Mouse (Mus musculus) hindbrain, embryonic 16.5 days (tissue): ENCODE data around the gene Mme. TPM values are rescaled to one million over a fixed set of nuclear protein-coding genes. Genes with fewer than 3 reads are reported as not detected.

ENCODE experiments used
- ATAC-seq: fragments of 200-750 bp; cut with Nextera tagmentation; 2 replicates; pipeline ENCODE4 v1.8.0; 2017; ENCODE audit warnings: moderate TSS enrichment, moderate library complexity
- H3K27ac ChIP-seq: fragments of 300-500 bp; sonication (generic); 2 replicates; pipeline ENCODE4 v1.5.1; 2014; ENCODE audit warnings: low read depth, mild to moderate bottlenecking, control low read depth, low read length, moderate library complexity
- H3K27me3 ChIP-seq: fragments of 300-500 bp; sonication (generic); replicated peaks from 2 replicates; pipeline ENCODE4 v1.6.1; 2014; ENCODE audit warnings: low read length; ENCODE audit not compliant: control insufficient read depth, insufficient read depth
- H3K36me3 ChIP-seq: fragments of 300-500 bp; sonication (generic); 2 replicates; pipeline ENCODE4 v1.6.1; 2014; ENCODE audit warnings: mild to moderate bottlenecking, low read length, moderate library complexity, mixed read lengths; ENCODE audit not compliant: control insufficient read depth, insufficient read depth
- H3K4me1 ChIP-seq: fragments of 300-500 bp; sonication (generic); 2 replicates; pipeline ENCODE4 v1.6.1; 2014; ENCODE audit warnings: low read depth, low read length; ENCODE audit not compliant: control insufficient read depth, insufficient read depth
- H3K4me2 ChIP-seq: fragments of 300-500 bp; sonication (generic); 2 replicates; pipeline ENCODE4 v1.6.1; 2014; ENCODE audit warnings: mild to moderate bottlenecking, low read length, control low read depth, moderate library complexity
- H3K4me3 ChIP-seq: fragments of 300-500 bp; sonication (generic); 2 replicates; pipeline ENCODE4 v1.5.1; 2014; ENCODE audit warnings: mild to moderate bottlenecking, low read length, control low read depth, moderate library complexity
- H3K9ac ChIP-seq: fragments of 300-500 bp; sonication (generic); 2 replicates; pipeline ENCODE4 v1.6.1; 2014; ENCODE audit warnings: low read depth, mild to moderate bottlenecking, control low read depth, low read length, moderate library complexity
- H3K9me3 ChIP-seq: fragments of 300-500 bp; sonication (generic); 2 replicates; pipeline ENCODE4 v1.6.1; 2014; ENCODE audit warnings: mild to moderate bottlenecking, low read length, moderate library complexity; ENCODE audit not compliant: control insufficient read depth
- WGBS: fragments of 180-500 bp; shearing (Covaris S2); extraction: QIAGEN DNeasy Blood & Tissue Kit; methylation state at CpG from one replicate; pipeline ENCODE4 v1.1.7; 2014; 5-methylcytosine and 5-hydroxymethylcytosine counted together
- polyA plus RNA-seq: library from polyadenylated mRNA; unstranded; fragments of >200 nt; fragmentation: Nextera tagmentation; extraction: Ambion mirVana; gene quantifications from 2 replicates; pipeline ENCODE4 v1.2.1, GENCODE M21; 2015

The Mme gene
- polyA plus RNA-seq, 1 experiment from 2014 or later, result 2.9 TPM

- Histone ChIP-seq H3K27ac (no peak overlapping the region), H3K4me2 (no peak overlapping the region), H3K9me3 (no peaks in the 10 kb centered on the region), H3K27me3 (no peaks in the 10 kb centered on the region), H3K9ac (no peak overlapping the region), H3K36me3 (no peaks in the 10 kb centered on the region), H3K4me3 (no peak overlapping the region), H3K4me1 (no peaks in the 10 kb centered on the region)
- ATAC-seq, result no peak
- WGBS, result 87% methylated on average over 2 of the region's 2 CpGs
These were observed 150.0 kb downstream of the Mme start for GRCm38 (mm10) chr3:63391348-63391747.

GRCm38 (mm10) chr3:63394424-63394941 is 153.1 kb downstream of the Mme start:
- no peak for ATAC-seq
- no peaks in the 10 kb centered on the region for H3K36me3 ChIP-seq
- 87% methylated on average over 4 of the region's 4 CpGs for WGBS
- H3K27ac ChIP-seq, result no peak overlapping the region
- no peaks in the 10 kb centered on the region for H3K9me3 ChIP-seq
- no peak overlapping the region for H3K9ac ChIP-seq
- no peak overlapping the region for H3K4me2 ChIP-seq
- H3K4me3 ChIP-seq, result no peak overlapping the region
- no peaks in the 10 kb centered on the region for H3K27me3 ChIP-seq
- no peaks in the 10 kb centered on the region for H3K4me1 ChIP-seq

- Histone ChIP-seq H3K27ac (no peak overlapping the region), H3K36me3 (no peaks in the 10 kb centered on the region), H3K9me3 (no peaks in the 10 kb centered on the region), H3K4me3 (no peak overlapping the region), H3K27me3 (no peaks in the 10 kb centered on the region), H3K9ac (no peak overlapping the region), H3K4me2 (no peak overlapping the region), H3K4me1 (no peaks in the 10 kb centered on the region)
- WGBS, result 84% methylated on average over 4 of the region's 4 CpGs
- no peak for ATAC-seq
These were observed 156.8 kb downstream of the Mme start for GRCm38 (mm10) chr3:63398171-63398570.

GRCm38 (mm10) chr3:63406438-63406837 is 165.1 kb downstream of the Mme start:
- Histone ChIP-seq H3K27me3 (no peaks in the 10 kb centered on the region), H3K9me3 (no peaks in the 10 kb centered on the region), H3K36me3 (no peaks in the 10 kb centered on the region), H3K4me1 (no peaks in the 10 kb centered on the region), H3K4me3 (no peak overlapping the region), H3K27ac (no peak overlapping the region), H3K4me2 (no peak overlapping the region), H3K9ac (no peak overlapping the region)
- no peak for ATAC-seq
- WGBS, result 89% methylated on average over 3 of the region's 3 CpGs

- Histone ChIP-seq H3K27me3 (no peaks in the 10 kb centered on the region), H3K9me3 (no peaks in the 10 kb centered on the region), H3K27ac (no peak overlapping the region), H3K4me2 (no peak overlapping the region), H3K4me3 (no peak overlapping the region), H3K9ac (no peak overlapping the region), H3K4me1 (no peaks in the 10 kb centered on the region), H3K36me3 (no peaks in the 10 kb centered on the region)
- 84% methylated on average over 4 of the region's 4 CpGs for WGBS
- ATAC-seq, result no peak
These were observed 169.7 kb downstream of the Mme start for GRCm38 (mm10) chr3:63411006-63411405.

GRCm38 (mm10) chr3:63412220-63412937 is 171.0 kb downstream of the Mme start:
- Histone ChIP-seq H3K9me3 (no peaks in the 10 kb centered on the region), H3K4me1 (no peaks in the 10 kb centered on the region), H3K27me3 (no peaks in the 10 kb centered on the region), H3K4me3 (no peak overlapping the region), H3K36me3 (no peaks in the 10 kb centered on the region), H3K9ac (no peak overlapping the region), H3K4me2 (no peak overlapping the region), H3K27ac (no peak overlapping the region)
- 73% methylated on average over 6 of the region's 6 CpGs for WGBS
- ATAC-seq, result no peak

- H3K4me1 ChIP-seq, result no peaks in the 10 kb centered on the region
- no peaks in the 10 kb centered on the region for H3K27me3 ChIP-seq
- no peaks in the 10 kb centered on the region for H3K9me3 ChIP-seq
- no peak overlapping the region for H3K4me3 ChIP-seq
- no peak overlapping the region for H3K9ac ChIP-seq
- H3K4me2 ChIP-seq, result no peak overlapping the region
- 73% methylated on average over 6 of the region's 6 CpGs for WGBS
- H3K36me3 ChIP-seq, result no peaks in the 10 kb centered on the region
- no peak overlapping the region for H3K27ac ChIP-seq
- ATAC-seq, result no peak
These were observed 171.9 kb downstream of the Mme start for GRCm38 (mm10) chr3:63413046-63413911.

- no peak overlapping the region for H3K27ac ChIP-seq
- no peak overlapping the region for H3K4me2 ChIP-seq
- no peaks in the 10 kb centered on the region for H3K4me1 ChIP-seq
- no peaks in the 10 kb centered on the region for H3K9me3 ChIP-seq
- no peaks in the 10 kb centered on the region for H3K27me3 ChIP-seq
- 82% methylated on average over 1 of the region's 1 CpGs for WGBS
- ATAC-seq, result no peak
- H3K4me3 ChIP-seq, result no peak overlapping the region
- H3K9ac ChIP-seq, result no peak overlapping the region
- H3K36me3 ChIP-seq, result no peaks in the 10 kb centered on the region
These were observed 175.9 kb downstream of the Mme start for GRCm38 (mm10) chr3:63417284-63417683.

- no peaks in the 10 kb centered on the region for H3K27me3 ChIP-seq
- no peaks in the 10 kb centered on the region for H3K4me1 ChIP-seq
- no peak overlapping the region for H3K4me3 ChIP-seq
- no peak overlapping the region for H3K9ac ChIP-seq
- no peaks in the 10 kb centered on the region for H3K36me3 ChIP-seq
- no peak overlapping the region for H3K4me2 ChIP-seq
- H3K9me3 ChIP-seq, result no peaks in the 10 kb centered on the region
- no peak for ATAC-seq
- H3K27ac ChIP-seq, result no peak overlapping the region
These were observed 176.4 kb downstream of the Mme start for GRCm38 (mm10) chr3:63417758-63418157.
